Mouse (Mus musculus) heart, embryonic 14.5 days (tissue): ENCODE results near the gene Plekha6. TPM values are rescaled to one million over a fixed set of nuclear protein-coding genes. Genes with fewer than 3 reads are reported as not detected.
"Not testable (repeated sequence)": the region's sequence is repeated elsewhere in the genome, so short reads cannot be mapped to it uniquely, and the experiment has no call there.

Experiments used
- ATAC-seq: fragments of 200-750 bp; cut with Nextera tagmentation; 2 replicates; pipeline ENCODE4 v1.8.0; 2017; ENCODE audit warnings: low read depth, moderate TSS enrichment; ENCODE audit not compliant: insufficient number of reproducible peaks, insufficient read depth, low FRiP score
- H3K27ac ChIP-seq, 2 experiments: fragments of 200-500 bp in 1 of 2; fragments of 300-500 bp in 1 of 2; sonication (generic) in 1 of 2; replicated peaks in 1 of 2; 2 replicates each; pipeline ENCODE4 v1.5.1; 2012 to 2014; ENCODE audit warnings: low read depth in 2 of 2, low read length in 2 of 2, control low read depth in 1 of 2, mild to moderate bottlenecking in 1 of 2, mixed read lengths in 1 of 2; ENCODE audit not compliant: control insufficient read depth in 1 of 2, insufficient read depth in 1 of 2
- H3K27me3 ChIP-seq: fragments of 300-500 bp; sonication (generic); 2 replicates; pipeline ENCODE4 v1.6.1; 2014; ENCODE audit warnings: mild to moderate bottlenecking, low read length, control low read depth; ENCODE audit not compliant: control insufficient read depth, insufficient read depth
- H3K36me3 ChIP-seq: fragments of 300-500 bp; sonication (generic); 2 replicates; pipeline ENCODE4 v1.6.1; 2014; ENCODE audit warnings: mild to moderate bottlenecking, control low read depth, low read length, mixed read lengths; ENCODE audit not compliant: control insufficient read depth, insufficient read depth
- H3K4me1 ChIP-seq, 2 experiments: fragments of 200-500 bp in 1 of 2; fragments of 300-500 bp in 1 of 2; sonication (generic) in 1 of 2; 2 replicates each; pipeline ENCODE4 v1.6.1; 2012 to 2014; ENCODE audit warnings: low read length in 2 of 2, control low read depth in 1 of 2, mixed read lengths in 1 of 2; ENCODE audit not compliant: control insufficient read depth in 2 of 2, insufficient read depth in 2 of 2
- H3K4me2 ChIP-seq: fragments of 300-500 bp; sonication (generic); 2 replicates; pipeline ENCODE4 v1.6.1; 2014; ENCODE audit warnings: mild to moderate bottlenecking, low read length
- H3K4me3 ChIP-seq, 2 experiments: fragments of 200-500 bp in 1 of 2; fragments of 300-500 bp in 1 of 2; sonication (generic) in 1 of 2; 2 replicates each; pipeline ENCODE4 v1.5.1; 2012 to 2014; ENCODE audit warnings: low read length in 2 of 2, mild to moderate bottlenecking in 2 of 2, control low read depth in 1 of 2, low read depth in 1 of 2, moderate library complexity in 1 of 2; ENCODE audit not compliant: control insufficient read depth in 1 of 2, insufficient read depth in 1 of 2
- H3K9ac ChIP-seq: fragments of 300-500 bp; sonication (generic); 2 replicates; pipeline ENCODE4 v1.6.1; 2014; ENCODE audit warnings: mild to moderate bottlenecking, low read length
- H3K9me3 ChIP-seq: fragments of 300-500 bp; sonication (generic); 2 replicates; pipeline ENCODE4 v1.6.1; 2016; ENCODE audit warnings: low read length, control low read depth; ENCODE audit not compliant: control insufficient read depth
- WGBS: fragments of 180-500 bp; shearing (Covaris S2); extraction: QIAGEN DNeasy Blood & Tissue Kit; methylation state at CpG from one replicate; pipeline ENCODE4 v1.1.7; 2014; 5-methylcytosine and 5-hydroxymethylcytosine counted together
- polyA plus RNA-seq: library from polyadenylated mRNA; unstranded; fragments of >200 nt; fragmentation: Nextera tagmentation; extraction: Ambion mirVana; gene quantifications from 2 replicates; pipeline ENCODE4 v1.2.1, GENCODE M21; 2014

The Plekha6 gene
- polyA plus RNA-seq, 1 experiment from 2014 or later: 12.4 TPM

DNA sequence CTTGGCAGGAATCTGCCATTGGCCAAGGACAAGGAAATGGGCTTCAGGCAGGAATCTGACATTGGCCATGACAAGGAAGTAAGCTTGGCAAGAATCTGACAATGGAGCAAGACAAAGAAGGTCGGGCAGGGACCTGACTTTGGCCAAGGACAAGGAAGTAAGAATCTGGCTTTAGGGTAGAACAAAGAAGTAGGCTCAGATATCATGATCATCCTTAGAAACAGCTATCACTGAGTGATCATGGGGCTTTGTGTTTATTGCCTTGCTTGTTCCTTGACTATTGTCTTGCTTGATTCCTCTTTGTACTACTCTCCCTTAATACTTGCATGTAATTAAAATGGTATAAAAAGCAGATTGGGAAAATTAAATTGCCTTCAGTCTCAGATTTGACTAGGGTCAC, 176.4 kb downstream of the Plekha6 start:
- not testable (repeated sequence) for H3K4me2 ChIP-seq, ATAC-seq, H3K9me3 ChIP-seq, H3K4me3 ChIP-seq, H3K27ac ChIP-seq, H3K36me3 ChIP-seq, H3K9ac ChIP-seq, H3K27me3 ChIP-seq, H3K4me1 ChIP-seq
- WGBS: 50% methylated on average over 1 of the region's 1 CpGs

DNA sequence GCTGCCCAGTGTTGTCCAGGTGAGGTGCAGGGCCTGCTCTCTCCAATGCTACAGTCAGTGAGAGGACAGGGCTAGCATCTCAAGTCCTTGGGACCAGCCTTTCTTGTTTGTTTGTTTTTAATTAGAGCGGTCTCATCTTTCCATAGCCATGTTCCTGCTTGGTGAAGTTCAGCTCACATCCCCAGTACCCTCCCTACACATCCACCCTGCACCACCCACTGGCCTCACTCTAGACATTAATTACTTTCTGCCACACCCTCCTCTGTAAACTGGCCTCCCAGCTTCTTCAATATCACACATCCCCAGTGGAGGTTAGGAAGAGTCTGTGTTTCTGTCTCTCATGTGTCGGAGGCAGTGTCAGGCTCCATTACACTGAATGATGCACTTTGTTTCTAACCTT, 180.3 kb downstream of the Plekha6 start:
- no peak overlapping the region for H3K4me3 ChIP-seq
- 89% methylated on average over 2 of the region's 2 CpGs for WGBS
- H3K4me2 ChIP-seq: no peak overlapping the region
- peaks cover 4 to 5% of the 10 kb centered on the region in 2 experiments; a peak in 3 of 4 replicates for H3K4me1 ChIP-seq
- no peaks in the 10 kb centered on the region for H3K36me3 ChIP-seq
- H3K27ac ChIP-seq: no peak overlapping the region
- H3K9me3 ChIP-seq: no peaks in the 10 kb centered on the region
- H3K9ac ChIP-seq: no peak overlapping the region
- H3K27me3 ChIP-seq: no peaks in the 10 kb centered on the region
- no peak for ATAC-seq

DNA sequence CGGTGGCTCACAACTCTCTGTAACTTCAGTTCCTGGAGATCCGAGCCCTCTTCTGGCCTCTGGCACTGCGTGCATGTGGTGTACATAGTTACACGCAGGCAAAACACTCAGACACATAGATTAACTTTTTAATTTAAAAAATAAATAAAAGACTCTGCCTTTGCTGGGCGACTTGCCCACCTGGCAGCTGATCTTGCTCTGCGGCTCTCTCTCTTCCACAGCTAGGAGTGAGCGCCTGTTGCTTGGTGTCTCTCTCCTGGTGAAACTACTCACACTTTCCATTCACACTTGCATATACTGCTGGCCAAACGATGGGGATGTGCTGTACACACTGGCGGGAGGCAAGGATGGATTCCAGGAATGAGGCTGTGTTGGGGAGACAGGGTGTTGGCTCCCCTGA, 182.5 kb downstream of the Plekha6 start:
- 84% methylated on average over 9 of the region's 9 CpGs for WGBS
- Histone ChIP-seq H3K27me3 (no peaks in the 10 kb centered on the region), H3K4me2 (no peak overlapping the region), H3K4me1 (peaks cover 4 to 5% of the 10 kb centered on the region in 2 experiments; a peak in 3 of 4 replicates), H3K4me3 (no peak overlapping the region), H3K9ac (no peak overlapping the region), H3K9me3 (no peaks in the 10 kb centered on the region), H3K36me3 (no peaks in the 10 kb centered on the region), H3K27ac (no peak overlapping the region)
- no peak for ATAC-seq

DNA sequence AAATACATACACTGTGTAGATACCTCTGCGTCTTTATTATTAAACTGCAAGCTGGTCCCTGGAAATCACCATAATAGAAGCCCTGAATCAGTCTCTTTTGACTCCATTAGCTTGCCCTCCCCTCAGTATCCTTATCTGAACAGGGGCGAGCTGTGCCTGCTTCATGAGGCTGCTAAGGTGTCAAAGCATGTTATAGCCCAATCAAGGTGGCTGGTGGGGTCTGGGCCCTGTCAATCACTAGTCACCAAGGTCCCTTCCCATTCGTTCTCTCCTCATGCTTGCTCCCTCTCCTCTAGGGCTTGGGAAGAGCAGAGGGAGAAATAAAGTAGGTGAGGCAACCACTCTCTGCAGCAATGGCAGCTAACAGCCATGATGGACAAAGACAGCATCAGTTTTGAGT, 183.2 kb downstream of the Plekha6 start:
- H3K9me3 ChIP-seq: no peaks in the 10 kb centered on the region
- WGBS: 53% methylated on average over 3 of the region's 3 CpGs
- H3K36me3 ChIP-seq: no peaks in the 10 kb centered on the region
- H3K9ac ChIP-seq: no peak overlapping the region
- peaks cover 6% of the 10 kb centered on the region; the same call in 1 of the 2 replicates for H3K27me3 ChIP-seq
- H3K27ac ChIP-seq: no peak overlapping the region
- H3K4me2 ChIP-seq: no peak overlapping the region
- ATAC-seq: no peak
- H3K4me3 ChIP-seq: no peak overlapping the region
- H3K4me1 ChIP-seq: peaks cover 4 to 5% of the 10 kb centered on the region in 2 experiments; a peak in 3 of 4 replicates

DNA sequence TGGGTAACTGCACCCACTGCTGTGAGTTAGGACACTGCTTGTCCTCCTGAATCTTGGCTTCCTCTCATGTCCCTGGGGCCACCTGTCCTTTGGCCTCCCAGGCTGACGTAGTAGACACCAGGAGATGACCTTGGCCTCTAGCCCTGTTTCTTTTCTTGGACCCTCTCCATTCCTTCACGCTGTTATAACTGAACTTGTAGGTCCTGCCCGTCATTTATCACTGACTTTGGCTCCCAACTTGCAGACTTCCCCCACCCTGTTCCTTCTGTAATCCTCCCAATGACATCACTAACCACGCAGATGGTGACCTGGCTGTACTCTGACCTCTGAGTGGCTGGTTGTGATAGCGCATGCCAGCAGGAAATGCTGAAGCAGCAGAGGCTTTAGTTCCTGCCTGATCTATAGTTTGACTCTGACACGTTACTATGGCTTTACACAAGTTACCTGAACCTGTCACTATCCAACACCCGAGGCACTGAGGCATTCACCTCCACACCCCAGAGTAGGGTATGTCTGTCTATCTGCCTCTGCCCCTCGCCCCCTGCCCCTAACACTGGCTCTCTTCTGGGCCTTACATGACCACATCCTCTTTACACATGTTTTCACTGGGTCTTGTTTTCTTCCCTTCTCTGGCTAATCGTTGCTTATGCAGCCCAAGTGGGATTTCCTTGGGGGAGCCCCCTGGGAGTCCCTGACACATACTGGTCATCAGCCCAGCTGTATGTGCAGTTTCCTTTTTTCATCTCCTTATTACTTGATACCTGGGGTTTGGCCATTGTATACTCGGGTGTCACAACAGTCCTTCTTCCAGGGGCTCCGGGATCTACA, 183.9 kb downstream of the Plekha6 start:
- Histone ChIP-seq H3K4me2 (no peak overlapping the region), H3K36me3 (no peaks in the 10 kb centered on the region), H3K4me3 (no peak overlapping the region), H3K27ac (no peak overlapping the region), H3K27me3 (peaks cover 9% of the 10 kb centered on the region; the same call in 1 of the 2 replicates), H3K4me1 (peaks cover 4 to 5% of the 10 kb centered on the region in 2 experiments; a peak in 3 of 4 replicates), H3K9ac (no peak overlapping the region), H3K9me3 (no peaks in the 10 kb centered on the region)
- no peak for ATAC-seq
- 52% methylated on average over 11 of the region's 11 CpGs for WGBS

DNA sequence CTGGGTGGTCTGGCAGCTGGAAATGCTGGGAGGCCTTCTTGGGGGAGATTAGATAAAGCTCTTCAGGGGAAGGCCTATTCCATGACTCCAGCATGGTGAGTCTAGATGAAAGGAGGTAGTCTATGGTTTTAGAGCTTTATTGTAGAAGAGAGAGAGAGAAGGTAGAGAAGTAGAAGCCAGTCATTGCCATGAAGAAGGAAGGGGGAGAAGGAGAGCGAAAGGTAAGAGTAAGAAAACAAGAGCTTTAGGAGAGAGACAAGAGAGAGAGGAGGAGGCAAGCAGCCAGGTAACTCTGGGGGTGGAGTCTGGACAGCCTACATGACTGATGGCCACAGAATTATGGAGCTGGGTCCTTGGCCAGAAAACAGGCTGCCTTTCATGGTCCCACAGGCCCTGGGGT, 186.2 kb downstream of the Plekha6 start, which contains the start of gene Ren1:
Ren1 (plus strand) TSS at position 301 of the 400 bp plus-strand sequence.
- WGBS: 78% methylated on average over 1 of the region's 1 CpGs
- H3K9ac ChIP-seq: no peak within 1 kb of the TSS
- no peak for ATAC-seq

DNA sequence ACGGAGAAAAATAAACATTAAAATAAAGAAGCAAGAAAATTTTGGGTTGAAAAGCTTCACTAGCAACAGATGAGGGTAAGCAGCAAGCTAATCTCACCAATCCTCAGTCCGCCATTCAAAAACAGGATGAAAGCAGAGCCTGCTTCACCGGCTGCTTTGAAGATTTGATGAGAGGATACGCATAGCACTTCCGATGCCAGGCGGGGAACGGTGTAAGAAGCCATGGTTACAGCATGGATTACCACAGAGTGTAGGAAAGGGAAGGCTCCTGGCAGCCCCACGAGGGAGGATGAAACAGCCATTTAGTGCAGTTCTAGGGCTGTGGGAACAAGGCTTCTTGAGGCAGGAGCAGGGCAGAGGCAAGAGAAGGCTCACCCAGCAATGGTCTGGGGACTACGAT, 187.8 kb downstream of the Plekha6 start:
- Histone ChIP-seq H3K9ac (no peak overlapping the region), H3K4me1 (peaks cover 4 to 5% of the 10 kb centered on the region in 2 experiments; a peak in 3 of 4 replicates), H3K9me3 (no peaks in the 10 kb centered on the region), H3K4me2 (no peak overlapping the region), H3K36me3 (no peaks in the 10 kb centered on the region), H3K27ac (no peak overlapping the region), H3K27me3 (peaks cover 22% of the 10 kb centered on the region; the same call in 1 of the 2 replicates), H3K4me3 (no peak overlapping the region)
- ATAC-seq: no peak
- 52% methylated on average over 9 of the region's 9 CpGs for WGBS

More for the DNA sequence above, 186.2 kb downstream of the Plekha6 start, which contains the start of gene Ren1:
- no peaks in the 10 kb centered on the region for H3K36me3 ChIP-seq
- no peak within 1 kb of the TSS for H3K4me3 ChIP-seq
- peaks cover 13% of the 10 kb centered on the region; the same call in 1 of the 2 replicates for H3K27me3 ChIP-seq
- no peaks in the 10 kb centered on the region for H3K9me3 ChIP-seq
- H3K4me1 ChIP-seq: peaks cover 4 to 5% of the 10 kb centered on the region in 2 experiments; a peak in 3 of 4 replicates
- no peak within 1 kb of the TSS for H3K27ac ChIP-seq
- H3K4me2 ChIP-seq: no peak within 1 kb of the TSS
